Mouse (Mus musculus): ENCODE measurements at regions not wholly inside any gene's neighbourhood (a gene's known extent, or its start where the extent isn't known, plus 50 kb on each side); places are given as distances from the start of the nearest gene placed in this dataset.
"Not testable (repeated sequence)": the region's sequence is repeated elsewhere in the genome, so short reads cannot be mapped to it uniquely, and the experiment has no call there.

DNA sequence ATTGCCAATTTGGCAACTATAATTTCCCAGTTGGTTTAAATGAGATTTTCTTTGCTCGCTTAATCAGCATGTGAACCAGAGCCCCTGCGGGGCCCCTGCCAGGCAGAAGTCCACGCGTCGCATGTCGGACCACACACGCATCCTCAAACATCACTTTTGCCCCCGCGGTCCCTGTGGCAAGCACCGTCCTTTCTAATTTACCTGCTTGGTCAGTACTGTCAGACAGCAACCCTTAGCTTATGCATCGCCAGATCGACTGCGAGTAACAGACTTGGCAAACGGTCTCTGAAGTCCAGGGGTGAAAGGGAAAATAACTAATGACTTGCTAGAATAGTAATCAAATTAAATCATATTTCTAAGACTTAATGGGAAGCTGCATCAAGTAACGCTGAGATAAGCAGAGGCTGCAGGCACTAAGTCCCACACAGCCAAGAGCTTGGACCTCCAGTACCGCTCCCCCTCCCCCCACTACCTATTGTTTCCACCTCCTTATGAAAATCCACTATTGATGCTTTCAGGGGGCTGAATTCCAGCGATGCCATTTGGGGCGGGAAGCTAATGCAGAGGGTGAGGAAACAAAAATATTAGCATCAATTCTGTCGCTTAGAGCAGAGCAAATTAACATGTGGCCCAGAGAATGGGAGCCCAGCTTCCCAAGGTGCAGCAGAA is 142.0 kb upstream of the Cntnap4 start:
- CTCF ChIA-PET, result interaction anchor here in 2 of 4 experiments (0.6 to 1.0 kb wide), 2 partner anchors 16 to 43 kb away, joined by 3 to 9 read pairs; no protein-coding TSS in a partner anchor
- POLR2A ChIA-PET, result interaction anchor here in 1 of 4 experiments (0.5 to 1.4 kb wide), 2 partner anchors 10 to 13 kb away, joined by 3 read pairs; no protein-coding TSS in a partner anchor

GRCm38 (mm10) chr8:112411968-112412367 is 157.9 kb upstream of the Cntnap4 start:
- POLR2A ChIA-PET, result no interaction called here

DNA sequence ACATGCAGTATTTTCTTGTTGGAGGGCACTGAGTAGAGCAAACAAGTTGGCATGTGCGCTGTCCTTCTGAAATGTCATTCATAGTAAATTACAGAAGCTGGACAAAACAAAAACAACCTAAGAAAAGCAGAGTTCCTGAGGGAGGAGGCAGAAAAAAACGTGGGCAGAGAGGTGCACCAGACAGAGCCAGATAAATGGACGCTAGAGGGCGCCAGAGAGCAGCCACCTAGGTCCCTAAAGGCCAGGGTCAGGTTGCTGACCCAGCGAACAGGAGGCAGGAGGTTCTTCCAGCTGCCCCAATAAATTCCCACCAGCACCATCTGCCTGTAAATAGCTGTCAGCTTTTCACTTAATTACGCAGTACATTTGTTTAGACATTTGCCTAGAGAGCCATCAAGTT is 158.6 kb upstream of the Cntnap4 start:
- CTCF ChIA-PET, result interaction anchor here (0.5 to 1.6 kb wide), 15 partner anchors 10 to 567 kb away, joined by 3 to 9 read pairs (median 3); no protein-coding TSS in a partner anchor
- POLR2A ChIA-PET, result no interaction called here

More at GRCm38 (mm10) chr8:112411968-112412367, 157.9 kb upstream of the Cntnap4 start:
- CTCF ChIA-PET, result interaction anchor here (0.5 to 1.6 kb wide), 18 partner anchors 9 to 666 kb away, joined by 3 to 9 read pairs (median 3); no protein-coding TSS in a partner anchor

DNA sequence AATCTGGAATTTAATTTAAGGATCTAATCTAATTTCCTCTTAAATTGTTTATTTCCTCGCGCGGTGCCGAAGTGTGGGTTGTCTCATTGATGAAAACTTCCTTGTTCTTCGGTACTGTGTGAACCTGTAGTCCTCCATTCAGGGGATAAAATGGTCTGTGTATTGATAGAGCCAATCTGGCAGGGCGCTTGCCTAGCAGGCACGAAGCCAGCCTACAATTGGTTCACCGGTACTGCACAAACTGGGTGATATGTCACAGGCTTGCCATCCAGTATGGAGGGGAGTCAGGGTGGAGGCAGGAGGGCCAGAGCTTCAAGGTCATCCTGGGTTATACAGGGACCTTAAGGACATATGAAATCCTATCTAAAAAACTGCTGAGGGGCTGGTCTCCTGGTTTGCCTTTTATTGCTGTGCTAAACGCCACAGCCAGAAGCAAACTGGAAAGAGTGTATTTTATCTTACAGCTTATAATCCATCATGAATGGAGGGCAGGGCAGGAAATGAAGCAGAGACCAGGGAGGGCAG is 161.6 kb upstream of the Cntnap4 start:
- ChIA-PET CTCF (no interaction called here), POLR2A (no interaction called here)

- ChIA-PET POLR2A (no interaction called here), CTCF (no interaction called here)
These were observed 165.8 kb upstream of the Cntnap4 start for GRCm38 (mm10) chr8:112404087-112404486.

- POLR2A ChIA-PET, result no interaction called here
These were observed 172.4 kb upstream of the Cntnap4 start for GRCm38 (mm10) chr8:112397438-112397837.

GRCm38 (mm10) chr8:112390108-112390507 is 179.7 kb upstream of the Cntnap4 start:
- CTCF ChIA-PET, result no interaction called here
- POLR2A ChIA-PET, result no interaction called here

More at GRCm38 (mm10) chr8:112397438-112397837, 172.4 kb upstream of the Cntnap4 start:
- CTCF ChIA-PET, result no interaction called here

DNA sequence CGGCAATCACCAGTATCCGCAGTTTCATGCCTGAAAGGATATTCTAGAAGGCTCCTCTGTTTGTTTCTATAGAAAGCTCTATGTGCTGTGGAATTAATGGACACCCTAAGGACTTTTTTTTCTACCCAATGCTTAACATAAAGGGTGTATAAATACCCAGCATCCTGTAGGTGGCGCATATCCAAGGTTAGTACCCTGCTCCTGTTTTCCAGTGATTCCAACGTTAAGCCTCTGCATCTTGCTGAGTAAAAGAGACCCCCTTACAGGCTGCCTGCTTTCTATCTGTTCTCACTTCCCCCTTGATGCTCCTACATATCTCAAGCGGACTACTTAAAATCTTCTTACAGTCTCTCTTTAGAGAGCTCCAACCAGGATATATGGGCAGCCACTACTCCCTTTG is 221.5 kb upstream of the Cntnap4 start:
- POLR2A ChIA-PET, result no interaction called here
- CTCF ChIA-PET, result interaction anchor here in 3 of 4 experiments (0.6 to 1.0 kb wide), 5 partner anchors 11 to 259 kb away, joined by 3 to 5 read pairs (median 3); no protein-coding TSS in a partner anchor

DNA sequence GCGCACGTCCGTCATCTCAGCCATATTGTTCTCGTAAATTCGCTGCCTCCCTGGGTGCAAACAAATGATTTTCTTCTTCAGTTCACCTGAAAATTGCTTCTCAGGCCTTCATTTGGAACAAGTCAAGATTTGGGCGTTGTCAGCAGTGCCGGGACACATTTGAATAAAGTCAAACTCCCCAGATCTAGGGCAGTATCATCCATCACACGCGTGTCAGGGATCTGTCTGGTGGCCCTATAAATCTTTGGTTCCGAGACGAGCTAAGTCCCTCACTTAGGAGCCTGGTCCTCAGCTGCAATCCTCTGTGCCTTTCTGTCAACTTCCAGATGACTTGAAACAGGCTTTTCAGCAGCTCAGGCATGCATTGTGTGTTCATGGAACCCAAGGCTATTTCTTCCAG is 236.7 kb upstream of the Cntnap4 start:
- ChIA-PET CTCF (interaction anchor here in 1 of 4 experiments (0.6 kb wide), 1 partner anchor 1331 kb away, joined by 4 read pairs; no protein-coding TSS in a partner anchor), POLR2A (interaction anchor here in 1 of 4 experiments (0.7 kb wide), 1 partner anchor 271 kb away, joined by 3 read pairs; no protein-coding TSS in a partner anchor)

- CTCF ChIA-PET, result no interaction called here
- POLR2A ChIA-PET, result no interaction called here
These were observed 237.8 kb upstream of the Cntnap4 start for GRCm38 (mm10) chr8:112332021-112332420.

- ChIA-PET CTCF (no interaction called here), POLR2A (no interaction called here)
These were observed 260.0 kb upstream of the Cntnap4 start for GRCm38 (mm10) chr8:112309816-112310215.

GRCm38 (mm10) chr8:112308354-112308753 is 261.5 kb upstream of the Cntnap4 start:
- POLR2A ChIA-PET, result no interaction called here
- CTCF ChIA-PET, result no interaction called here

DNA sequence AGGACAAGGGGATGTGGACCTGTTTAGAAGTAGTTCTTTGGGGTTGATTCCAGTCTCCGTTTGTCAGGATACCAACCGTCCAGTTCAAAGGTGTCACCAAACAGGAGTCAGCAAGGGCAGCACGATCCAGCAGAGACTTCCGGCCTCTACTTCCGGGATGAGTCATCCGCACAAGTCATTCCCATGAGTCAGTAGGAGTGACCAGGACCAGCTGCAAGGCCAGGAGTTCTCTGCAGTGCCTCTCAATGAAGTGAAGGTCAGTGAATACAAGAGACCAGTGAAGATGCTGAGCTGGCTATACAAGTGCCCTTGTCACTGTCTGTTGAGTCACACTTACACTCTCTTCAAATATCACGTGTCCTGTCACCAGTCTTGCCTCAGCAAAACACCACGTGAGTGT is 272.8 kb upstream of the Cntnap4 start:
- ChIA-PET POLR2A (no interaction called here), CTCF (no interaction called here)

- POLR2A ChIA-PET, result no interaction called here
- CTCF ChIA-PET, result no interaction called here
These were observed 268.5 kb upstream of the Gm6793 start for GRCm38 (mm10) chr8:112283316-112283715.

DNA sequence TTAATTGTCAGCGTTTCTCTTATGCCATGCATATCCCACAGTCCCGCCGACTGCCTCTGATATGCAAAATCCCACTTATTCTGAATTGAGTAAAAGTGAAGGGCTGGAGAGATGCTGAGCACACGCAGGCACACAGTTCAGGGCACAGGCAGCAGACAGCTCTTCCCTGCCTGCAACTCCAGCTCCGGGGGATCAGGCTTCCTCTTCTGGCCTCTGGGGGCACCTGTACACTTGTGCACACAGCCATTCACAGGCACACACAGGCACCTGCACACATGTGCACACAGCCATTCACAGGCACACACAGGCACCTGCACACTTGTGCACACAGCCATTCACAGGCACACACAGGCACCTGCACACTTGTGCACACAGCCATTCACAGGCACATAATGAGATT is 254.8 kb upstream of the Gm6793 start:
- POLR2A ChIA-PET, result no interaction called here
- CTCF ChIA-PET, result interaction anchor here in 1 of 4 experiments (0.6 kb wide), 1 partner anchor 207 kb away, joined by 3 read pairs; no protein-coding TSS in a partner anchor

DNA sequence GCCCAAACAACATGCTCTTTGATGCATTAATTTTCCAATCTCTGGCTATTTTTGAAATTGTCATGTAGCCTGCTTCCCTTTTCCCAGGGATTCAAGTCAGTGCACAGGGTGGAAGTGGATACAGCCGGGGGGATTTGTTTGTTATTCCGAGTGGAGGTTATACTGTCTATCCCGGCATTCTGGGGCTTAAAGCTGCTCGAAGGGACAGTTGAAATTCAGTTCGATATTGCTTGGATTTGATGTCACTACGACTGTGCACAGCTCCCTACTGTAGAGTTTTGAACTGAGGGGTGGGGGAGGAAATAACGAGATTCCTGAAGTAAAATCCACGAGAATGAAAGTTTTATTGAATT is 254.4 kb upstream of the Gm6793 start:
- CTCF ChIA-PET, result interaction anchor here in 2 of 4 experiments (0.6 kb wide), 2 partner anchors 142 to 207 kb away, joined by 3 read pairs; no protein-coding TSS in a partner anchor
- POLR2A ChIA-PET, result no interaction called here

DNA sequence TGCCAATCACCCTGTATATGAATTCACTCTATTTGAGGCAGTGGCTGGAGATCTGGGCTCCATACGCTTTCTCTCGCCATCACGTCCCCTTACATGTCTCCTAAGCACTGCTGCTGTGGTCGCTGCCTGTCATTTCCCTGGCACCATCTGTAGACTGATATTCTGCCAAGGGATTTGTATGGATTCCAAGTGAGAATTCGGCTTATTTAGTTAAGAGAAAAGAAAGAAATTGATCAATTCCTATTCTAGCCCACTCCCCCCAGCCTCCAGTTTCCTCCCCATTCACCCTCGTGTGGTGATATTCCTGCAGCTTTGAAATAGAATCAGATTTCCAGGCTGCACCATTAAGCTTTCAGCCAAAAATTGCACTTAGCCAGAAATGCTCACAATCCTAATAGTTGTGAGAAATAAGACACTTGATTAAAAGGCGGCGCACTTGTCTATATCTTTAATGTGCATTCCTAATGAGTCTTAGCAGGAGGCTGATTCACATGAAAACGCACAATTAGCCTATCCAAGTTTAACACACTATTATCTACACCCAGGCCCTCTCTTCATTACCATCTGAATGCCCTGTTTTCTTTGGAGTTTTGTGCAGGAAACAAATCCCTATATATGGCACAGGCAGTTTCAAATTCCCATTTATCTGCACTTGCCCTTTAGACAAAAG is 253.8 kb upstream of the Gm6793 start:
- ChIA-PET CTCF (interaction anchor here in 2 of 4 experiments (0.6 kb wide), 2 partner anchors 143 to 206 kb away, joined by 3 read pairs; no protein-coding TSS in a partner anchor), POLR2A (no interaction called here)

- ChIA-PET CTCF (no interaction called here), POLR2A (interaction anchor here in 1 of 4 experiments (0.7 kb wide), 1 partner anchor 174 kb away, joined by 3 read pairs; no protein-coding TSS in a partner anchor)
These were observed 243.2 kb upstream of the Gm6793 start for GRCm38 (mm10) chr8:112257922-112258475.

DNA sequence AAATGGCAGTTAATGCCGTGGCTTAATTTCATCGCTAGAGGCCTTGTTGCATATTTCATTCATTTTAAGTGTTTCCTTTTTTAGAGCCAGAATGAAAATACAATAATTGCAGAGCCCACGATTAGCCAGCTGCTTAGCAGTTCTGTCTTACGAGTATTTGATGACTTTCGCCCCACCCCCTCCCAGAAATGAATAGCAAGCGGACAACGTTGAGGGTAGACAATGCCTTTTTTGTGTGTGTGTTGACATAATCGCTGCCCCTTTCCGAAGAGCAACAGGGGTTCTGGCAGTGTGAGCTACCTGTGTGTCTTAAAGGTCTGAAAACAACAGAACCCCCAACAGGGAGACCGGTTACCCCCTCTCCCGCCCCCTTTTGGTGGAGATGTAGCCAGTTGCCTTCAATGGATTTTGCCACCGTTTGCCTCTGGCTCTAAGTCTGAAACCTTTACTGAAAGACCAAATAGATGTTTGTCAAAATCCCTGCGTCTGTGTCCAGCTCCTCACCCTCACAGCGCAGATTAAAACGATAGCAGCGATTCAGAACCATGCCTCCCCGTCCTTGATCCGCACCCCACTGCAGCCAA is 242.6 kb upstream of the Gm6793 start:
- CTCF ChIA-PET, result interaction anchor here in 1 of 4 experiments (0.6 kb wide), 1 partner anchor 1739 kb away, joined by 3 read pairs; no protein-coding TSS in a partner anchor
- POLR2A ChIA-PET, result no interaction called here

DNA sequence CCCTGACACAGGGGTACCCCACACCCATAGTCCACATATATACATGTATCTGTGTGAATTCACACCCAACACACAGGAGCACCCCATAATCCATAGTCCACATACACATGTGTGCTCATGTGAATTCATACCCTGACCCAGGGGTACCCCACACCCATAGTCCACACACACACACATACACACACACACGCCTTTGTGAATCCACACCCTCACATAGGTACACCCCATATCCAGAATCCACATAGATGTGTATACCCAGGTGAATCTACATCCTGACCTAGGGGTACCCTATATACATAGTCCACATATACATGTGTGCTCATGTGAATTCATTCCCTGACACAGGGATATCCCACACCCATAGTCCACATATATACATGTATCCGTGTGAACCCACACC is 231.8 kb upstream of the Gm6793 start:
- POLR2A ChIA-PET, CTCF ChIA-PET: not testable (repeated sequence)

Data from embryonic stem cell, embryonic (primary cell).